Mouse (Mus musculus) myocyte (in vitro differentiated cells): ENCODE data around the gene Eapp. TPM values are rescaled to one million over a fixed set of nuclear protein-coding genes. Genes with fewer than 3 reads are reported as not detected.

Experiments
- H3K27me3 ChIP-seq: one replicate; pipeline ENCODE4 v1.6.1; 2011; ENCODE audit not compliant: control insufficient read depth, insufficient read depth, insufficient read length
- H3K36me3 ChIP-seq: one replicate; pipeline ENCODE4 v1.6.1; 2011; ENCODE audit not compliant: control insufficient read depth, insufficient read depth
- H3K4me2 ChIP-seq: one replicate; pipeline ENCODE4 v1.6.1; 2011; ENCODE audit warnings: low read depth, control low read depth
- H3K4me3 ChIP-seq: one replicate; pipeline ENCODE4 v1.5.1; 2011; ENCODE audit warnings: mild to moderate bottlenecking, control low read depth, moderate library complexity
- H3K79me2 ChIP-seq: one replicate; pipeline ENCODE4 v1.6.1; 2011; ENCODE audit not compliant: control insufficient read depth, insufficient read depth
- H3ac ChIP-seq: one replicate; pipeline ENCODE4 v1.6.1; 2011; ENCODE audit not compliant: control insufficient read depth, insufficient read length
- CEBPB ChIP-seq: IDR thresholded peaks from 2 replicates; pipeline ENCODE4 v1.6.1; 2011; ENCODE audit warnings: mild to moderate bottlenecking, moderate library complexity; ENCODE audit not compliant: poor library complexity, insufficient read depth, severe bottlenecking
- E2F4 ChIP-seq: IDR thresholded peaks from one replicate; pipeline ENCODE4 v1.6.1; 2011; ENCODE audit warnings: mild to moderate bottlenecking, control low read depth, moderate library complexity; ENCODE audit not compliant: insufficient read depth
- MAX ChIP-seq: IDR thresholded peaks from one replicate; pipeline ENCODE4 v1.6.1; 2011; ENCODE audit warnings: low read depth, mild to moderate bottlenecking, control low read depth
- MYOD1 ChIP-seq, 3 experiments: IDR thresholded peaks; one replicate each; pipeline ENCODE4 v1.6.1; 2011; ENCODE audit warnings: control low read depth in 2 of 3, low read depth in 2 of 3, mild to moderate bottlenecking in 2 of 3, moderate library complexity in 1 of 3; ENCODE audit not compliant: insufficient read length in 2 of 3, control insufficient read depth in 1 of 3
- MYOG ChIP-seq, 3 experiments: IDR thresholded peaks; one replicate each; pipeline ENCODE4 v1.6.1; 2011; ENCODE audit warnings: control low read depth in 2 of 3, low read depth in 2 of 3, mild to moderate bottlenecking in 2 of 3; ENCODE audit not compliant: insufficient read length in 2 of 3, control insufficient read depth in 1 of 3, insufficient read depth in 1 of 3
- POLR2A ChIP-seq: IDR thresholded peaks from one replicate; pipeline ENCODE4 v1.6.1; 2011; ENCODE audit warnings: low read depth, mild to moderate bottlenecking, control low read depth, moderate library complexity; ENCODE audit not compliant: insufficient read length
- POLR2AphosphoS2 ChIP-seq: IDR thresholded peaks from one replicate; pipeline ENCODE4 v1.6.1; 2011; ENCODE audit warnings: low read depth, control low read depth; ENCODE audit not compliant: insufficient read length
- REST ChIP-seq: IDR thresholded peaks from one replicate; pipeline ENCODE4 v1.6.1; 2011; ENCODE audit warnings: mild to moderate bottlenecking, control low read depth, moderate library complexity; ENCODE audit not compliant: insufficient read depth, insufficient read length
- SRF ChIP-seq: IDR thresholded peaks from one replicate; pipeline ENCODE4 v1.6.1; 2011; ENCODE audit warnings: low read depth; ENCODE audit not compliant: control insufficient read depth, insufficient read length
- TCF12 ChIP-seq: IDR thresholded peaks from one replicate; pipeline ENCODE4 v1.6.1; 2011; ENCODE audit warnings: mild to moderate bottlenecking, control low read depth; ENCODE audit not compliant: poor library complexity, insufficient read depth, severe bottlenecking
- TCF3 ChIP-seq: IDR thresholded peaks from one replicate; pipeline ENCODE4 v1.6.1; 2011; ENCODE audit warnings: low read depth, control low read depth; ENCODE audit not compliant: insufficient read length
- USF1 ChIP-seq: IDR thresholded peaks from one replicate; pipeline ENCODE4 v1.6.1; 2011; ENCODE audit warnings: low read depth, mild to moderate bottlenecking, control low read depth, moderate library complexity
- polyA plus RNA-seq: library from polyadenylated mRNA; unstranded; fragments of >200 nt; fragmentation: generic; extraction: Trizol; gene quantifications from one replicate; pipeline ENCODE4 v1.2.1, GENCODE M21; 2012; ENCODE audit warnings: missing spikeins

The Eapp gene
- polyA plus RNA-seq, 1 experiment = 32.8 TPM

DNA sequence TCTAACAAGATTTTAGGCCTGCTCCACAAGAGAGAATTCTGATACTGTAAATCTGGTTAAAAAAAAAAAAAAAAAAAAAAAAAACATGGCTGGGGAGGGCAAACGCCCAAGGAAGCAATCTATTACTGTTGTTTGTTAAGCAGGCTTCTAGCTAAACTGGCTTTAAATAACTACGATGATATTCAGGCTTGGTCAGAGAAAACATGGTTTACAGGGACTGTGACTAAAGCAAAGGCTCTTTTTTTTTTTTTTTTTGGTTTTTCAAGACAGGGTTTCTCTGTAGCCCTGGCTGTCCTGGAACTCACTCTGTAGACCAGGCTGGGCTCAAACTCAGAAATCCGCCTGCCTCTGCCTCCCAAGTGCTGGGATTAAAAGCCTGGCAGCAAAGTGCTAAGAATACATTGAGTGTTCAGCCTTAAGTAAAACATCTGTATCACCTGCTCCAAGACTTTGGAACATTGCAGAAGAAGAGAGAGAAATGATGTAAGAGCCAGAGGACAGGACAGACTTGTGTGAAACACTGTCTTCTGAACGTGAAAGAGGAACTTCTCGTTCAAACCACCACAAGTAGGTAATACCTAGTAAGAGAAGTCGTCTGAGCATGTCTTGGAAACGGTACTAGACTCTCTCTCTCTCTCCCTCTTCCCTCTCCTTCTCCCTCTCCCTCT, 37.1 kb downstream of the Eapp start:
- Histone ChIP-seq H3K36me3 (no peaks in the 10 kb centered on the region), H3K4me2 (no peak overlapping the region), H3K4me3 (no peak overlapping the region), H3K79me2 (peaks cover 24% of the 10 kb centered on the region), H3ac (no peak overlapping the region), H3K27me3 (no peaks in the 10 kb centered on the region)
- TF ChIP-seq MAX = no peak
- TF ChIP-seq TCF3 = no peak
- TF ChIP-seq MYOD1 (IDR thresholded peaks at IDR 0.05; ENCODE audit: control insufficient read depth in 1 of 3, insufficient read length in 2 of 3, low read depth in 2 of 3) = no peak
- TF ChIP-seq CEBPB = no peak
- no peak for TF ChIP-seq SRF
- no peak for TF ChIP-seq USF1
- no peak for TF ChIP-seq MYOG (IDR thresholded peaks at IDR 0.05; ENCODE audit: control insufficient read depth in 1 of 3, insufficient read depth in 1 of 3, insufficient read length in 2 of 3, low read depth in 2 of 3)
- no peak for TF ChIP-seq POLR2A
- no peak for TF ChIP-seq POLR2AphosphoS2
- TF ChIP-seq REST = no peak
- TF ChIP-seq E2F4 = no peak
- no peak for TF ChIP-seq TCF12

DNA sequence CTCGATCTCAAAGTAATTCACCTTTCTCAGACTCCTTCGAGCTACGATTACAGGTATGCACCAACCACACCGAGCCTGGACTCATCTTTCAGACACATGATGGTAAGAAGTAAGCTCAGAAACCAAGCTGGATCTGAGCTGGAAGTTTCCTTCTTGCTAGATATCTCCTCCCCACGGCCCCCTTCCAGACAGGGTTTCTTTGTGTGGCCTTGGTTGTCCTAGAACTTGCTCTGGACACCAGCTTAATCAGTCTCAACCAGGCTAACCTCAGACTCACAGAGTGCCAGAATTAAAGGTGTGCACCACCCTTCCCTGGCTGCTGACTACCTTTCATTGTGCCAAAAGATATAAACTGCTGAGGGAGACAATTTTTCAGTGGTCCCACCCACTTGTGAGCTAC, 37.7 kb downstream of the Eapp start:
- Histone ChIP-seq H3K36me3 (no peaks in the 10 kb centered on the region), H3K79me2 (peaks cover 29% of the 10 kb centered on the region), H3K4me2 (no peak overlapping the region), H3K4me3 (no peak overlapping the region), H3ac (no peak overlapping the region), H3K27me3 (no peaks in the 10 kb centered on the region)
- no peak for TF ChIP-seq REST
- no peak for TF ChIP-seq E2F4
- no peak for TF ChIP-seq POLR2A
- no peak for TF ChIP-seq USF1
- no peak for TF ChIP-seq MAX
- TF ChIP-seq TCF3 = no peak
- no peak for TF ChIP-seq CEBPB
- TF ChIP-seq TCF12 = no peak
- no peak for TF ChIP-seq MYOD1 (IDR thresholded peaks at IDR 0.05; ENCODE audit: control insufficient read depth in 1 of 3, insufficient read length in 2 of 3, low read depth in 2 of 3)
- TF ChIP-seq SRF = no peak
- TF ChIP-seq MYOG (IDR thresholded peaks at IDR 0.05; ENCODE audit: control insufficient read depth in 1 of 3, insufficient read depth in 1 of 3, insufficient read length in 2 of 3, low read depth in 2 of 3) = no peak
- TF ChIP-seq POLR2AphosphoS2 = no peak

DNA sequence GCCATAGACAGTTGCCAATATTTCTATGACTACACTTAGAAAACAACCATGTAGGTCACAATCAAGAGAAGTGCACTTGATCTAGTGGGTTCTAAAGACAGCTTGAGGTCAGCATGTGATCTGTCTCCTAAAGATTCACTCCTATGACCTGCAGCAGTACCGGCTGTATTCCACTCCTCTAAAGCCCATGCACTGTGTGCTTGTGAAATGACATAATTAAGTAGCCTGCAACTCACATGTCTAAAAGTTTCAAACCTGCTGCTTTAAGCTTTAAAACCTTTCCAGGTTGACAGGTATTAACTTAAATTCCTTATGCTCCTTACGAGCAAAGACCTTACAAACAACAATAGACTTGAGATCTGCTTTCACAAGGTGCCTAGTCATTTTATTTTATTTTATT, 38.5 kb downstream of the Eapp start:
- H3K4me3 ChIP-seq = peak overlapping the region; percentile 65
- H3K36me3 ChIP-seq = no peaks in the 10 kb centered on the region
- H3K4me2 ChIP-seq = peak overlapping the region; percentile 89
- H3K79me2 ChIP-seq = peaks cover 29% of the 10 kb centered on the region
- H3ac ChIP-seq = peak overlapping the region; percentile 32
- TF ChIP-seq MYOD1 (IDR thresholded peaks at IDR 0.05; ENCODE audit: control insufficient read depth in 1 of 3, insufficient read length in 2 of 3, low read depth in 2 of 3) (no peak), TCF12 (no peak), MYOG (IDR thresholded peaks at IDR 0.05; ENCODE audit: control insufficient read depth in 1 of 3, insufficient read depth in 1 of 3, insufficient read length in 2 of 3, low read depth in 2 of 3) (no peak), USF1 (no peak)
- no peaks in the 10 kb centered on the region for H3K27me3 ChIP-seq

DNA sequence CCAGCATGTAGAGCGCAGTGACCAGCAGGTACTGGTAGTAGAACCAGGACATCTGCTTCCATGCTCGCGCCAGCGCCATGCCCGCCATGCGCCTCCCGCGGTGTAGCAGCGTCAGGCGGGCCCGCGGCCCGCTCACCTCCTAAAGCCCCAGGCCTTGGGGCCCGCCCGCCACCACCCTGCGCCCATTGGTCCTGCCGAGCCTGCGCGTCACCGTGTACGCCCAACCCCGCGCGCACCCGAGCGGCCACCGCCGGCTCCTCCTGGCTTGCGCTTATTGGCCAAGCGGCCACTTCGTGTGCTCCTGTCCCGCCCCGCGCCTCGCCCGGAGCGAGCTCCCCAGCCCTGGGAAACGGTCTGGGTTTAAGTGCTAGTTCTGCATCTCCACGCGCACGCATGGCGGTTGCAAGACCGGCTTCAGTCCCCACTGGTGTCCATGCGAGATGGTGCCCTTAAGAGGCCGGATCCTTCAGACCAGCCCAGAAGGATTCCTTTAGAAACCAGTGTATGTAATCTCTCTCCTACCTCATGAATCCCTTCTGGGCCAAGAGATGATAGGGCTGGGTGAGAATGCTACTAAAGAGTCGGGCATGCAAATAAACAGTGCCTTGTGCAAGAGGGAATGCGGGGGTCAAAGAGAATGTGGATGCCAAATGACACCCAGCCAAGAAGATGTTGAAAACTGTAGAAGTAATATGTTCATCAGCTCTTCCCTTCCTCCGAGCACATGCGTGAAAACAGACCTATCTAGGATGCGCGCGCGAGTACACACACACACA, 39.1 kb downstream of the Eapp start, which contains the start of gene Sptssa:
Sptssa (minus strand) TSS at position 178 of the 776 bp plus-strand sequence.
- Histone ChIP-seq H3K79me2 (peaks cover 34% of the 10 kb centered on the region), H3K36me3 (no peaks in the 10 kb centered on the region), H3ac (peak within 1 kb of the TSS; percentile 32), H3K4me2 (peak within 1 kb of the TSS; percentile 89), H3K27me3 (no peaks in the 10 kb centered on the region), H3K4me3 (peak within 1 kb of the TSS; percentile 65)
- TF ChIP-seq MYOD1 (IDR thresholded peaks at IDR 0.05; ENCODE audit: control insufficient read depth in 1 of 3, insufficient read length in 2 of 3, low read depth in 2 of 3) = peak in 1 of 3 experiments; percentile 35
- peak; percentile 15 for TF ChIP-seq E2F4
- TF ChIP-seq POLR2A = peak; percentile 94
- TF ChIP-seq MYOG (IDR thresholded peaks at IDR 0.05; ENCODE audit: control insufficient read depth in 1 of 3, insufficient read depth in 1 of 3, insufficient read length in 2 of 3, low read depth in 2 of 3) = peak in 1 of 3 experiments; percentile 18
- no peak for TF ChIP-seq USF1
- TF ChIP-seq REST = no peak
- no peak for TF ChIP-seq TCF3
- peak; percentile 88 for TF ChIP-seq POLR2AphosphoS2
- no peak for TF ChIP-seq CEBPB
- no peak for TF ChIP-seq MAX
- no peak for TF ChIP-seq TCF12
- no peak for TF ChIP-seq SRF
